Mouse (Mus musculus) midbrain, embryonic 14.5 days (tissue): Measurements from ENCODE around the gene Cend1. TPM values are rescaled to one million over a fixed set of nuclear protein-coding genes. Genes with fewer than 3 reads are reported as not detected.
"Not testable (repeated sequence)": the region's sequence is repeated elsewhere in the genome, so short reads cannot be mapped to it uniquely, and the experiment has no call there.

Source experiments
- ATAC-seq: fragments of 200-750 bp; cut with Nextera tagmentation; 2 replicates; pipeline ENCODE4 v1.8.0; 2017; ENCODE audit warnings: moderate number of reproducible peaks, moderate library complexity; ENCODE audit not compliant: low FRiP score, low TSS enrichment
- DNase-seq: peaks from one replicate; pipeline ENCODE4 v3.0.0-alpha.2; 2015
- H3K27ac ChIP-seq: fragments of 300-500 bp; sonication (generic); replicated peaks from 2 replicates; pipeline ENCODE4 v1.5.1; 2014; ENCODE audit warnings: mild to moderate bottlenecking, low read depth, low read length, moderate library complexity
- H3K27me3 ChIP-seq: fragments of 300-500 bp; sonication (generic); 2 replicates; pipeline ENCODE4 v1.6.1; 2014; ENCODE audit warnings: low read length, control low read depth, mixed read lengths; ENCODE audit not compliant: control insufficient read depth, insufficient read depth
- H3K36me3 ChIP-seq: fragments of 300-500 bp; sonication (generic); 2 replicates; pipeline ENCODE4 v1.6.1; 2014; ENCODE audit warnings: low read length, control low read depth; ENCODE audit not compliant: control insufficient read depth, insufficient read depth
- H3K4me1 ChIP-seq: fragments of 300-500 bp; sonication (generic); 2 replicates; pipeline ENCODE4 v1.6.1; 2014; ENCODE audit warnings: mild to moderate bottlenecking, antibody characterized with exemption, low read length, control low read depth; ENCODE audit not compliant: control insufficient read depth, insufficient read depth
- H3K4me2 ChIP-seq: fragments of 300-500 bp; sonication (generic); 2 replicates; pipeline ENCODE4 v1.6.1; 2014; ENCODE audit warnings: mild to moderate bottlenecking, low read length, moderate library complexity
- H3K4me3 ChIP-seq: fragments of 300-500 bp; sonication (generic); replicated peaks from 2 replicates; pipeline ENCODE4 v1.5.1; 2014; ENCODE audit warnings: low read depth, low read length
- H3K9ac ChIP-seq: fragments of 300-500 bp; sonication (generic); replicated peaks from 2 replicates; pipeline ENCODE4 v1.6.1; 2014; ENCODE audit warnings: mild to moderate bottlenecking, low read length, moderate library complexity
- H3K9me3 ChIP-seq: fragments of 300-500 bp; sonication (generic); 2 replicates; pipeline ENCODE4 v1.6.1; 2016; ENCODE audit warnings: low read length, control low read depth, mixed read lengths; ENCODE audit not compliant: control insufficient read depth
- WGBS: fragments of 180-500 bp; shearing (Covaris S2); extraction: QIAGEN DNeasy Blood & Tissue Kit; methylation state at CpG from one replicate; pipeline ENCODE4 v1.1.7; 2014; 5-methylcytosine and 5-hydroxymethylcytosine counted together
- polyA plus RNA-seq: library from polyadenylated mRNA; unstranded; fragments of >200 nt; fragmentation: Nextera tagmentation; extraction: Ambion mirVana; gene quantifications from 2 replicates; pipeline ENCODE4 v1.2.1, GENCODE M21; 2014

Gene Cend1
- polyA plus RNA-seq, 1 experiment from 2014 or later = 25.7 TPM

GRCm38 (mm10) chr7:141455610-141456314 is 26.5 kb upstream of the Cend1 start:
- H3K4me3 ChIP-seq = peak overlapping the region; percentile 61
- WGBS = 2% methylated on average over 23 of the region's 23 CpGs

GRCm38 (mm10) chr7:141454967-141455551 is 25.8 kb upstream of the Cend1 start, which contains the start of gene Pnpla2:
Gene Pnpla2 (plus strand): TSS chr7:141455198.
- peak within 1 kb of the TSS; percentile 64 for H3K27ac ChIP-seq
- no peaks in the 10 kb centered on the region for H3K9me3 ChIP-seq
- peaks cover 1% of the 10 kb centered on the region; the same call in 1 of the 2 replicates for H3K27me3 ChIP-seq
- under 1% methylated on average over 45 of the region's 45 CpGs for WGBS
- H3K4me2 ChIP-seq = peak within 1 kb of the TSS; percentile 96
- H3K9ac ChIP-seq = peak within 1 kb of the TSS; percentile 64
- DNase-seq (peak; percentile 92), ATAC-seq (peak; percentile 77)
- H3K4me1 ChIP-seq = peaks cover 11% of the 10 kb centered on the region; the same call in 1 of the 2 replicates
- H3K36me3 ChIP-seq = peaks cover 37% of the 10 kb centered on the region
- peak within 1 kb of the TSS; percentile 61 for H3K4me3 ChIP-seq

More at GRCm38 (mm10) chr7:141455610-141456314, 26.5 kb upstream of the Cend1 start:
- peak; percentile 67 for DNase-seq
- H3K9me3 ChIP-seq = no peaks in the 10 kb centered on the region
- peak overlapping the region; percentile 64 for H3K9ac ChIP-seq
- peak; percentile 31; the same call in 1 of the 2 replicates for ATAC-seq
- peaks cover 11% of the 10 kb centered on the region; the same call in 1 of the 2 replicates for H3K4me1 ChIP-seq
- H3K36me3 ChIP-seq = peaks cover 29% of the 10 kb centered on the region
- H3K27ac ChIP-seq = peak overlapping the region; percentile 64
- H3K27me3 ChIP-seq = peaks cover 8% of the 10 kb centered on the region
- peak overlapping the region; percentile 96 for H3K4me2 ChIP-seq

- Histone ChIP-seq H3K4me2 (no peak overlapping the region), H3K36me3 (peaks cover 36% of the 10 kb centered on the region), H3K27me3 (no peaks in the 10 kb centered on the region), H3K4me1 (peaks cover 13% of the 10 kb centered on the region), H3K9ac (no peak overlapping the region), H3K9me3 (no peaks in the 10 kb centered on the region), H3K27ac (no peak overlapping the region), H3K4me3 (no peak overlapping the region)
- DNase-seq (no peak), ATAC-seq (no peak)
- 86% methylated on average over 2 of the region's 2 CpGs for WGBS
These were observed 24.3 kb upstream of the Cend1 start for GRCm38 (mm10) chr7:141453636-141454035.

GRCm38 (mm10) chr7:141451928-141452327 is 22.6 kb upstream of the Cend1 start:
- Histone ChIP-seq H3K4me1 (peaks cover 20% of the 10 kb centered on the region), H3K36me3 (peaks cover 37% of the 10 kb centered on the region), H3K9ac (no peak overlapping the region), H3K27me3 (no peaks in the 10 kb centered on the region), H3K4me3 (no peak overlapping the region), H3K27ac (no peak overlapping the region), H3K4me2 (no peak overlapping the region), H3K9me3 (no peaks in the 10 kb centered on the region)
- DNase-seq = no peak
- no peak for ATAC-seq

GRCm38 (mm10) chr7:141447110-141447991 is 18.1 kb upstream of the Cend1 start, which contains the start of gene Rplp2:
Gene Rplp2 (plus strand): TSS chr7:141447370.
- Histone ChIP-seq H3K27me3 (no peaks in the 10 kb centered on the region), H3K9ac (peak within 1 kb of the TSS; percentile 75), H3K4me1 (peaks cover 20% of the 10 kb centered on the region), H3K36me3 (peaks cover 37% of the 10 kb centered on the region), H3K4me3 (peak within 1 kb of the TSS; percentile 82), H3K27ac (peak within 1 kb of the TSS; percentile 86), H3K9me3 (no peaks in the 10 kb centered on the region), H3K4me2 (peak within 1 kb of the TSS; percentile 87)
- DNase-seq (peak; percentile 96), ATAC-seq (peak; percentile 92)
- under 1% methylated on average over 63 of the region's 63 CpGs for WGBS

- not testable (repeated sequence) for DNase-seq, H3K9ac ChIP-seq, H3K4me2 ChIP-seq, ATAC-seq, H3K27ac ChIP-seq, H3K4me3 ChIP-seq, H3K27me3 ChIP-seq, H3K9me3 ChIP-seq
- Histone ChIP-seq H3K4me1 (peaks cover 20% of the 10 kb centered on the region), H3K36me3 (peaks cover 27% of the 10 kb centered on the region)
- 83% methylated on average over 3 of the region's 3 CpGs for WGBS
These were observed 17.1 kb upstream of the Cend1 start for GRCm38 (mm10) chr7:141446374-141446773.

- Histone ChIP-seq H3K4me3 (peak within 1 kb of the TSS; percentile 29), H3K4me1 (peaks cover 20% of the 10 kb centered on the region), H3K36me3 (peaks cover 5% of the 10 kb centered on the region), H3K4me2 (peak within 1 kb of the TSS; percentile 59), H3K9me3 (no peaks in the 10 kb centered on the region), H3K27me3 (no peaks in the 10 kb centered on the region), H3K9ac (peak within 1 kb of the TSS; percentile 35; the same call in 1 of the 2 replicates), H3K27ac (no peak within 1 kb of the TSS)
- DNase-seq (peak; percentile 79), ATAC-seq (no peak)
- under 1% methylated on average over 25 of the region's 25 CpGs for WGBS
These were observed 14.5 kb upstream of the Cend1 start, which contains the start of gene Pidd1 for GRCm38 (mm10) chr7:141443828-141444237. Gene Pidd1 (minus strand): TSS chr7:141444025.

GRCm38 (mm10) chr7:141443081-141443821 is 14.0 kb upstream of the Cend1 start:
- WGBS = 31% methylated on average over 12 of the region's 12 CpGs
- peak overlapping the region; percentile 59 for H3K4me2 ChIP-seq
- H3K27ac ChIP-seq = no peak overlapping the region
- H3K9ac ChIP-seq = peak overlapping the region; percentile 35; the same call in 1 of the 2 replicates
- peak; percentile 26 for DNase-seq
- peak overlapping the region; percentile 29 for H3K4me3 ChIP-seq
- peaks cover 14% of the 10 kb centered on the region for H3K4me1 ChIP-seq
- H3K27me3 ChIP-seq = no peaks in the 10 kb centered on the region
- H3K9me3 ChIP-seq = no peaks in the 10 kb centered on the region
- no peak for ATAC-seq
- no peaks in the 10 kb centered on the region for H3K36me3 ChIP-seq
